Comparison of ENCODE assay signal across 25 mouse cellular contexts in genomic region chr8:79016076-79016475, GRCm38 (mm10). TPM values are rescaled to one million over a fixed set of nuclear protein-coding genes. Genes with fewer than 3 reads are reported as not detected.
DNase-seq lines count a peak whose midpoint lies in the region; ATAC-seq and TF ChIP-seq lines count a peak whose summit lies in the region.
"Had no signal": no experiment of that assay in that cellular context is flagged by ENCODE, and none has a peak within 500 bp of the region (broad histone marks: within the 10 kb centered on the region; RNA-seq: fewer than 3 reads in every experiment).

No protein-coding gene starts in this region.

- in situ Hi-C loops in Patski (cut with MboI; ENCODE audit: low pct_unique_long_range_greater_than_20kb), result no loop called here

- 77% methylated on average over 4 of the region's 4 CpGs for WGBS in heart, embryonic 11.5 days (ENCODE audit: insufficient replicate concordance)

- no peaks in the 10 kb centered on the region for H3K36me3 ChIP-seq in heart, embryonic 11.5 days (ENCODE audit: control insufficient read depth, insufficient read depth, low read length)
- H3K36me3 ChIP-seq: embryonic facial prominence, embryonic 10.5 days; embryonic facial prominence, embryonic 12.5 days; forebrain, embryonic 12.5 days; G1E had no signal

- H3K9me3 ChIP-seq in heart, embryonic 11.5 days (replicated peaks; ENCODE audit: control insufficient read depth, low read length), result no peaks in the 10 kb centered on the region
- H3K9me3 ChIP-seq: embryonic facial prominence, embryonic 10.5 days; embryonic facial prominence, embryonic 12.5 days; forebrain, embryonic 12.5 days; G1E had no signal

- POLR2A ChIA-PET in Patski (lab: Charles Lee), result no interaction called here

- ATAC-seq in frontal cortex, adult (ENCODE audit: low TSS enrichment), result peak; percentile 90
- no peak for ATAC-seq in heart, embryonic 11.5 days (replicated peaks; ENCODE audit: insufficient number of reproducible peaks, low FRiP score, low TSS enrichment)
- ATAC-seq in Patski, result peak; percentile 35
- ATAC-seq: CD4-positive, CD25-positive, alpha-beta regulatory T cell, adult 4 months; forebrain, embryonic 14.5 days; forebrain, embryonic 16.5 days had no signal

- no peak for TF ChIP-seq CTCF in Patski (IDR thresholded peaks at IDR 0.05)

- CTCF ChIA-PET in Patski (lab: Charles Lee), result interaction anchor here (1.1 kb wide), 1 partner anchor 11 kb away, joined by 3 read pairs; no protein-coding TSS in a partner anchor

- no peak overlapping the region for H3K4me2 ChIP-seq in heart, embryonic 11.5 days
- H3K4me2 ChIP-seq: embryonic facial prominence, embryonic 12.5 days; forebrain, embryonic 12.5 days had no signal

- no peaks in the 10 kb centered on the region for H3K4me1 ChIP-seq in heart, embryonic 11.5 days (ENCODE audit: control insufficient read depth, insufficient read depth, low read length)
- H3K4me1 ChIP-seq: embryonic facial prominence, embryonic 10.5 days; embryonic facial prominence, embryonic 12.5 days; forebrain, embryonic 12.5 days had no signal

- H3K4me3 ChIP-seq in heart, embryonic 11.5 days (ENCODE audit: low read depth, low read length), result no peak overlapping the region
- H3K4me3 ChIP-seq: embryonic facial prominence, embryonic 10.5 days; embryonic facial prominence, embryonic 12.5 days; forebrain, embryonic 12.5 days had no signal

- no peaks in the 10 kb centered on the region for H3K27me3 ChIP-seq in heart, embryonic 11.5 days (ENCODE audit: control insufficient read depth, insufficient read depth, low read length)
- no peaks in the 10 kb centered on the region for H3K27me3 ChIP-seq in Patski
- H3K27me3 ChIP-seq: CH12.LX; embryonic facial prominence, embryonic 12.5 days; forebrain, embryonic 12.5 days had no signal

- no peak for DNase-seq in frontal cortex, postnatal 25 days (ENCODE audit: low spot score in 2 of 2)
- DNase-seq in heart, adult 11 months, result peak; percentile 73
- peak; percentile 46 for DNase-seq in right cerebral cortex, adult 18-20 months
- DNase-seq in right cerebral cortex, postnatal 4 days, result no peak
- DNase-seq in Patski (ENCODE audit: low read depth, low spot score), result no peak
- DNase-seq in kidney, postnatal 25 days, result no peak
- DNase-seq: adrenal gland, adult 2 months; adrenal gland, postnatal 10 days; adrenal gland, postnatal 25 days; B cell, adult 2 months; cerebellum, adult 11-12 months; cerebellum, adult 2 months; cerebellum, adult 9-10 months; cerebellum, postnatal 10 days; cerebellum, postnatal 25 days had no signal

- no peak overlapping the region for H3K9ac ChIP-seq in heart, embryonic 11.5 days (ENCODE audit: low read depth, low read length)
- H3K9ac ChIP-seq: embryonic facial prominence, embryonic 12.5 days; forebrain, embryonic 12.5 days had no signal

- H3K27ac ChIP-seq in heart, embryonic 11.5 days (ENCODE audit: low read depth, low read length), result no peak overlapping the region
- H3K27ac ChIP-seq: embryonic facial prominence, embryonic 10.5 days; embryonic facial prominence, embryonic 12.5 days; forebrain, embryonic 12.5 days had no signal

RNA-seq across cellular contexts. Expression of gene Zfp827, which starts 12.2 kb away (rescaled TPM):
- 10.5 and 11.3 TPM in 2 replicates for polyA plus RNA-seq in heart, embryonic 11.5 days (2014; fragmentation: Nextera tagmentation; extraction: Ambion mirVana)
- polyA plus RNA-seq in Patski (2021), result 24.1 TPM

Comparison
In these comparisons a context has a peak if more than half of its experiments do, and no peak if none do; other contexts are left out.
1. DNase-seq: peak in heart, adult 11 months (single experiment) and right cerebral cortex, adult 18-20 months (single experiment); none in frontal cortex, postnatal 25 days (0 of 2), right cerebral cortex, postnatal 4 days (single experiment), Patski (single experiment) and kidney, postnatal 25 days (0 of 2).